Mouse (Mus musculus) small intestine, adult 2 months (tissue): ENCODE results near the gene Cep290.

Experiments used
- CTCF ChIP-seq: fragments of 200-500 bp; IDR thresholded peaks from 2 replicates; pipeline ENCODE4 v1.5.1; 2012; ENCODE audit warnings: low read depth, mild to moderate bottlenecking, control low read depth, inconsistent platforms, low read length, moderate library complexity, mixed read lengths; ENCODE audit not compliant: insufficient replicate concordance, insufficient read length; ENCODE audit errors: extremely low read depth
- POLR2A ChIP-seq: fragments of 200-500 bp; IDR thresholded peaks from 2 replicates; pipeline ENCODE4 v1.6.1; 2012; ENCODE audit warnings: low read depth, mild to moderate bottlenecking, control low read depth, inconsistent platforms, low read length, moderate library complexity

DNA sequence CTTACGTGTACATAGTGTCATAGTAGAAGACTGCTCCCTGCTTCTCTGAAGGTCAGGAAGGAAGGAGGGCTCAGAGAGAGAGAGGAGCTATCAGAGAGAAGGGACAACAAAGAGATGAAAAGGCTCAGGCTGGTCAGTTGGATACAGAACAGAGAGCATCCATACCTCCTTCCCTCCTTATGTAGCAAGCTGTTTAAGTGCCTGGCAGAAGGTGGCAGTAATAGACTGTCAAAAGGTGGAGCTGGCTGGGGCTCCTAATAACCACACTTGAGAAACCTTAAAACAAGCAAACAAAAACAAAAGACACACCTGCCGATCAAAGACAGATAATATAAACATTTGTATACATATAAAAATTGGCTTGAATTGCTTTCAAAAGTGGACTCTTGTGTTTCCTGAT, 116.9 kb downstream of the Cep290 start:
- TF ChIP-seq POLR2A: no peak
- TF ChIP-seq CTCF: no peak
